8 mouse cellular contexts compared by ENCODE assay signal in genomic region chr4:129237843-129238441, GRCm38 (mm10). TPM values are rescaled to one million over a fixed set of nuclear protein-coding genes. Genes with fewer than 3 reads are reported as not detected.
DNase-seq lines count a peak whose midpoint lies in the region; ATAC-seq and TF ChIP-seq lines count a peak whose summit lies in the region.

No protein-coding gene starts in this region.

- no peaks in the 10 kb centered on the region for H3K9me3 ChIP-seq in erythroblast, embryonic 14.5 days (ENCODE audit: control insufficient read depth, low read length)
- H3K9me3 ChIP-seq in G1E (replicated peaks), result no peaks in the 10 kb centered on the region
- no peaks in the 10 kb centered on the region for H3K9me3 ChIP-seq in forebrain, postnatal 0 days (ENCODE audit: low read length)
- H3K9me3 ChIP-seq in limb, embryonic 15.5 days, result no peaks in the 10 kb centered on the region
- H3K9me3 ChIP-seq in stomach, embryonic 16.5 days (replicated peaks; ENCODE audit: control insufficient read depth, low read length), result no peaks in the 10 kb centered on the region

- H3K4me1 ChIP-seq in erythroblast, embryonic 14.5 days (ENCODE audit: control insufficient read depth), result peaks cover 68% of the 10 kb centered on the region
- H3K4me1 ChIP-seq in G1E (ENCODE audit: insufficient read depth, low read depth, low read length), result peaks cover 89% of the 10 kb centered on the region
- H3K4me1 ChIP-seq in forebrain, postnatal 0 days (ENCODE audit: insufficient read depth), result no peaks in the 10 kb centered on the region; the same call in 1 of the 2 replicates
- peaks cover 60% of the 10 kb centered on the region for H3K4me1 ChIP-seq in limb, embryonic 15.5 days
- peaks cover 66% of the 10 kb centered on the region for H3K4me1 ChIP-seq in stomach, embryonic 16.5 days (ENCODE audit: control insufficient read depth, insufficient read depth, low read length)

- no peak for ATAC-seq in erythroblast, adult 5-6 weeks (replicated peaks; ENCODE audit: low FRiP score, poor library complexity, severe bottlenecking)
- ATAC-seq in G1E (ENCODE audit: extremely low read depth, insufficient number of reproducible peaks, low FRiP score, poor library complexity, severe bottlenecking), result no peak
- peak; percentile 23; the same call in 1 of the 2 replicates for ATAC-seq in forebrain, postnatal 0 days
- ATAC-seq in limb, embryonic 15.5 days (ENCODE audit: insufficient number of reproducible peaks, low FRiP score, low TSS enrichment, low read depth), result no peak
- no peak for ATAC-seq in stomach, embryonic 16.5 days (ENCODE audit: insufficient read depth, low FRiP score)

- H3K4me3 ChIP-seq in erythroblast, embryonic 14.5 days (replicated peaks), result peak overlapping the region; percentile 62
- peak overlapping the region; percentile 86 for H3K4me3 ChIP-seq in G1E (ENCODE audit: low read depth, low read length)
- H3K4me3 ChIP-seq in forebrain, postnatal 0 days (ENCODE audit: low read depth, low read length), result peak overlapping the region; percentile 77
- H3K4me3 ChIP-seq in limb, embryonic 15.5 days, result peak overlapping the region; percentile 76
- H3K4me3 ChIP-seq in stomach, embryonic 16.5 days (replicated peaks; ENCODE audit: low read length), result peak overlapping the region; percentile 62

- TF ChIP-seq CTCF in G1E (IDR thresholded peaks at IDR 0.05; ENCODE audit: low read depth, low read length), result no peak
- TF ChIP-seq CTCF in forebrain, postnatal 0 days (IDR thresholded peaks at IDR 0.05; ENCODE audit: low read depth), result no peak

- H3K27ac ChIP-seq in forebrain, postnatal 0 days (ENCODE audit: low read depth, low read length), result no peak overlapping the region
- H3K27ac ChIP-seq in limb, embryonic 15.5 days, result peak overlapping the region; percentile 72
- H3K27ac ChIP-seq in stomach, embryonic 16.5 days (ENCODE audit: low read length), result peak overlapping the region; percentile 89

- H3K4me2 ChIP-seq in forebrain, postnatal 0 days (ENCODE audit: low read depth), result peak overlapping the region; percentile 96
- peak overlapping the region; percentile 94 for H3K4me2 ChIP-seq in limb, embryonic 15.5 days
- peak overlapping the region; percentile 76 for H3K4me2 ChIP-seq in stomach, embryonic 16.5 days (ENCODE audit: low read depth, low read length)

- DNase-seq in G1E (ENCODE audit: low spot score), result no peak
- DNase-seq in forebrain, postnatal 0 days, result no peak
- no peak for DNase-seq in layer of hippocampus, adult 9-10 months (ENCODE audit: low spot score)
- DNase-seq in thymus, postnatal 36 days, result no peak

- peaks cover 54% of the 10 kb centered on the region for H3K27me3 ChIP-seq in erythroblast, embryonic 14.5 days (ENCODE audit: control insufficient read depth)
- no peaks in the 10 kb centered on the region for H3K27me3 ChIP-seq in G1E (ENCODE audit: insufficient read depth, low read length)
- H3K27me3 ChIP-seq in forebrain, postnatal 0 days (ENCODE audit: insufficient read depth, low read length), result no peaks in the 10 kb centered on the region
- no peaks in the 10 kb centered on the region for H3K27me3 ChIP-seq in limb, embryonic 15.5 days
- no peaks in the 10 kb centered on the region for H3K27me3 ChIP-seq in stomach, embryonic 16.5 days (ENCODE audit: control insufficient read depth, insufficient read depth, low read length)

- WGBS in forebrain, postnatal 0 days, result 6% methylated on average over 21 of the region's 21 CpGs
- 6% methylated on average over 21 of the region's 21 CpGs for WGBS in limb, embryonic 15.5 days
- WGBS in stomach, embryonic 16.5 days, result 11% methylated on average over 21 of the region's 21 CpGs

- H3K9ac ChIP-seq in forebrain, postnatal 0 days, result peak overlapping the region; percentile 66
- H3K9ac ChIP-seq in limb, embryonic 15.5 days, result peak overlapping the region; percentile 69; the same call in 1 of the 2 replicates
- H3K9ac ChIP-seq in stomach, embryonic 16.5 days (ENCODE audit: low read length), result peak overlapping the region; percentile 74

- H3K36me3 ChIP-seq in erythroblast, embryonic 14.5 days (ENCODE audit: control insufficient read depth), result no peaks in the 10 kb centered on the region
- H3K36me3 ChIP-seq in G1E (replicated peaks), result peaks cover 57% of the 10 kb centered on the region
- no peaks in the 10 kb centered on the region for H3K36me3 ChIP-seq in forebrain, postnatal 0 days (ENCODE audit: insufficient read depth)
- no peaks in the 10 kb centered on the region for H3K36me3 ChIP-seq in limb, embryonic 15.5 days
- H3K36me3 ChIP-seq in stomach, embryonic 16.5 days (ENCODE audit: control insufficient read depth, insufficient read depth, low read length), result no peaks in the 10 kb centered on the region

RNA-seq across cellular contexts. Expression of gene C77080, which starts 23.3 kb away (rescaled TPM):
- 0.09 and 0.12 TPM in 2 replicates for polyA plus RNA-seq in erythroblast, embryonic 14.5 days (2012)
- not detected in 2 replicates for total RNA-seq in erythroblast, adult 5-6 weeks (2015; ENCODE audit: low replicate concordance)
- total RNA-seq in erythroblast, adult 5-6 weeks (2017; ENCODE audit: low replicate concordance), result not detected in 2 replicates
- total RNA-seq in G1E (2014; fragmentation: Nextera tagmentation) (67.9 and 76.6 TPM in 2 replicates), G1E (2017) (22.0 and 23.6 TPM in 2 replicates)
- polyA plus RNA-seq in G1E (2012), result 182 and 196 TPM in 2 replicates
- total RNA-seq in forebrain, postnatal 0 days (2014; rRNA removed), result 7.8 and 10.6 TPM in 2 replicates
- polyA plus RNA-seq in forebrain, postnatal 0 days (2015; fragmentation: Nextera tagmentation; extraction: Ambion mirVana), result 2.7 and 3.5 TPM in 2 replicates
- 9.6 and 11.6 TPM in 2 replicates for polyA plus RNA-seq in limb, embryonic 15.5 days (2015; fragmentation: Nextera tagmentation; extraction: Ambion mirVana)
- polyA plus RNA-seq in stomach, embryonic 16.5 days (2015; fragmentation: Nextera tagmentation; extraction: Ambion mirVana), result 8.2 and 8.5 TPM in 2 replicates

RNA-seq across cellular contexts. Expression of gene Yars, which starts 48.4 kb away (rescaled TPM):
- 2.7 and 3.1 TPM in 2 replicates for polyA plus RNA-seq in erythroblast, embryonic 14.5 days (2012)
- 4.2 and 11.3 TPM in 2 replicates for total RNA-seq in erythroblast, adult 5-6 weeks (2015; ENCODE audit: low replicate concordance)
- 10.7 and 34.0 TPM in 2 replicates for total RNA-seq in erythroblast, adult 5-6 weeks (2017; ENCODE audit: low replicate concordance)
- total RNA-seq in G1E (2014; fragmentation: Nextera tagmentation), result 106 and 115 TPM in 2 replicates
- 74.5 and 79.1 TPM in 2 replicates for total RNA-seq in G1E (2017)
- polyA plus RNA-seq in G1E (2012), result 65.8 and 74.8 TPM in 2 replicates
- 97.7 and 119 TPM in 2 replicates for total RNA-seq in forebrain, postnatal 0 days (2014; rRNA removed)
- polyA plus RNA-seq in forebrain, postnatal 0 days (2015; fragmentation: Nextera tagmentation; extraction: Ambion mirVana), result 108 and 120 TPM in 2 replicates
- polyA plus RNA-seq in limb, embryonic 15.5 days (2015; fragmentation: Nextera tagmentation; extraction: Ambion mirVana), result 80.5 and 82.6 TPM in 2 replicates
- 72.9 and 80.0 TPM in 2 replicates for polyA plus RNA-seq in stomach, embryonic 16.5 days (2015; fragmentation: Nextera tagmentation; extraction: Ambion mirVana)

RNA-seq across cellular contexts. Expression of gene S100pbp, which starts 48.4 kb away (rescaled TPM):
- polyA plus RNA-seq in erythroblast, embryonic 14.5 days (2012), result 0.07 and 0.19 TPM in 2 replicates
- 12.7 and 13.6 TPM in 2 replicates for total RNA-seq in erythroblast, adult 5-6 weeks (2015; ENCODE audit: low replicate concordance)
- total RNA-seq in erythroblast, adult 5-6 weeks (2017; ENCODE audit: low replicate concordance), result 7.5 and 8.7 TPM in 2 replicates
- total RNA-seq in G1E (2014; fragmentation: Nextera tagmentation) (124 and 145 TPM in 2 replicates), G1E (2017) (47.9 and 57.6 TPM in 2 replicates)
- polyA plus RNA-seq in G1E (2012), result 3.4 and 4.5 TPM in 2 replicates
- total RNA-seq in forebrain, postnatal 0 days (2014; rRNA removed), result 41.4 and 52.2 TPM in 2 replicates
- polyA plus RNA-seq in forebrain, postnatal 0 days (2015; fragmentation: Nextera tagmentation; extraction: Ambion mirVana), result 11.0 and 15.6 TPM in 2 replicates
- polyA plus RNA-seq in limb, embryonic 15.5 days (2015; fragmentation: Nextera tagmentation; extraction: Ambion mirVana), result 16.5 and 18.8 TPM in 2 replicates
- polyA plus RNA-seq in stomach, embryonic 16.5 days (2015; fragmentation: Nextera tagmentation; extraction: Ambion mirVana), result 13.0 and 13.1 TPM in 2 replicates

RNA-seq across cellular contexts. Expression of gene Sync, which starts 49.5 kb away (rescaled TPM):
- not detected in 2 replicates for polyA plus RNA-seq in erythroblast, embryonic 14.5 days (2012)
- total RNA-seq in erythroblast, adult 5-6 weeks (2015; ENCODE audit: low replicate concordance), result not detected in 2 replicates
- 0.56 TPM in 1 of 2 replicates, not detected in the other for total RNA-seq in erythroblast, adult 5-6 weeks (2017; ENCODE audit: low replicate concordance)
- total RNA-seq in G1E (2014; fragmentation: Nextera tagmentation), result 17.2 and 18.7 TPM in 2 replicates
- total RNA-seq in G1E (2017), result 2.1 TPM in 2 replicates
- 6.1 and 6.9 TPM in 2 replicates for polyA plus RNA-seq in G1E (2012)
- total RNA-seq in forebrain, postnatal 0 days (2014; rRNA removed), result 0.52 and 0.54 TPM in 2 replicates
- 0.48 and 0.79 TPM in 2 replicates for polyA plus RNA-seq in forebrain, postnatal 0 days (2015; fragmentation: Nextera tagmentation; extraction: Ambion mirVana)
- polyA plus RNA-seq in limb, embryonic 15.5 days (2015; fragmentation: Nextera tagmentation; extraction: Ambion mirVana), result 5.0 and 9.6 TPM in 2 replicates
- polyA plus RNA-seq in stomach, embryonic 16.5 days (2015; fragmentation: Nextera tagmentation; extraction: Ambion mirVana), result 3.0 and 3.9 TPM in 2 replicates

Comparison
In these comparisons a context has a peak if more than half of its experiments do, and no peak if none do; other contexts are left out.
1. RNA of gene C77080, which starts 23.3 kb away (polyA plus RNA-seq): 182 to 196 TPM in G1E; 9.6 to 11.6 TPM in limb, embryonic 15.5 days, 8.2 to 8.5 TPM in stomach, embryonic 16.5 days, 2.7 to 3.5 TPM in forebrain, postnatal 0 days and 0.09 to 0.12 TPM in erythroblast, embryonic 14.5 days; every median in the first group is over 10 times any median in the second.
2. RNA of gene Yars, which starts 48.4 kb away (polyA plus RNA-seq): 108 to 120 TPM in forebrain, postnatal 0 days, 80.5 to 82.6 TPM in limb, embryonic 15.5 days, 72.9 to 80.0 TPM in stomach, embryonic 16.5 days and 65.8 to 74.8 TPM in G1E; 2.7 to 3.1 TPM in erythroblast, embryonic 14.5 days; every median in the first group is over 10 times any median in the second.
3. Peak in every context shown above with its lines, with median percentiles within 50 percentile points of each other: H3K4me3 ChIP-seq, H3K4me2 ChIP-seq and H3K9ac ChIP-seq.